Mouse (Mus musculus): ENCODE data around the gene Snx9. TPM values are rescaled to one million over a fixed set of nuclear protein-coding genes. Genes with fewer than 3 reads are reported as not detected.

Snx9 gene
- total and polyA plus RNA-seq, 3 experiments: 12.9 to 22.8 TPM; not detected in 1

DNA sequence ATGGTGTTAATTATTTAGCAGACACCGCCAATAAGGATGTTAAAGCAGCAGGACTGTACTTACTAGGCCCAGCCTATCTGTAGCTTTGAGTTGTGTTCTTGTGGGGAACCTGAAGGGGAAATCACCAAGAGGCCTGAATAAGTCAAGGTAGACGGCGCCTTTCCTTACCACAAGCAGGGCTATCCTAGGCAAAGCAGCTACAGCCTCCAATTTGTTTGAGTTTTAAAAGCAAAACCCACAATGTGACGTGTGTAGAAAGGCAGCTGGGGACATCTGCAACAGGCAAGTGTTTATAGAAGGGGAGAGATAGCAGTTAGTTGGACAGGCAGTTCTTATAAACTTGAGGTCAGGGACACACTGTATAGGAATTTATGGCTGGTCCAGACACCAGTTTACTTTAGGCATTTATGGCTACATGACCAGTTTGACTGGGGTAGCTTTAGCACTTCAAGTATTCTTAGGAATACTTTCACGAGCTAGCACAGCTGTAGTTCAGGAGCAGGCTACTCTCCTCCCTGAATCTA lies 129.2 kb downstream of the Snx9 start:
- no peaks in the 10 kb centered on the region for H3K4me1 ChIP-seq (ENCODE audit: control insufficient read depth in 1 of 2, insufficient read depth in 2 of 2, low read length in 2 of 2)
- no peak overlapping the region for H3K27ac ChIP-seq (ENCODE audit: control insufficient read depth, low read depth, low read length)
- no peak for DNase-seq (ENCODE audit: low read depth, low spot score)
- H3K36me3 ChIP-seq (ENCODE audit: control insufficient read depth in 1 of 2, insufficient read depth in 2 of 2, low read length in 2 of 2): no peaks in the 10 kb centered on the region
- no peak overlapping the region for H3K4me3 ChIP-seq (ENCODE audit: control insufficient read depth in 1 of 2, insufficient read depth in 1 of 2, low read depth in 2 of 2, low read length in 2 of 2)
- no peaks in the 10 kb centered on the region for H3K27me3 ChIP-seq (ENCODE audit: control insufficient read depth in 1 of 2, insufficient read depth in 2 of 2, low read length in 2 of 2)
- no peaks in the 10 kb centered on the region for H3K79me2 ChIP-seq (ENCODE audit: control insufficient read depth, insufficient read depth, low read length, poor library complexity)
- no peak overlapping the region for H3K9ac ChIP-seq (ENCODE audit: control insufficient read depth, low read depth, low read length, poor library complexity, severe bottlenecking)
- TF ChIP-seq POLR2AphosphoS2 (IDR thresholded peaks at IDR 0.05; ENCODE audit: low read length): no peak
- TF ChIP-seq MAFK (IDR thresholded peaks at IDR 0.05; ENCODE audit: borderline replicate concordance, low read depth, low read length): no peak
- no peak for TF ChIP-seq MXI1 (IDR thresholded peaks at IDR 0.05; ENCODE audit: low read depth, low read length)
- no peak for TF ChIP-seq MAZ (IDR thresholded peaks at IDR 0.05; ENCODE audit: low read depth, low read length)
- TF ChIP-seq TBP (IDR thresholded peaks at IDR 0.05; ENCODE audit: low read depth, low read length): no peak
- TF ChIP-seq UBTF (IDR thresholded peaks at IDR 0.05; ENCODE audit: borderline replicate concordance, insufficient read depth, low read depth, low read length): no peak
- TF ChIP-seq ZNF384 (IDR thresholded peaks at IDR 0.05; ENCODE audit: low read depth, low read length): no peak
- TF ChIP-seq ZKSCAN1 (IDR thresholded peaks at IDR 0.05; ENCODE audit: low read depth, low read length): no peak
- no peak for TF ChIP-seq ZMIZ1 (IDR thresholded peaks at IDR 0.05; ENCODE audit: low read depth, low read length)
- no peak for TF ChIP-seq TCF12 (IDR thresholded peaks at IDR 0.05; ENCODE audit: low read depth, low read length)
- no peak for TF ChIP-seq ELF1 (IDR thresholded peaks at IDR 0.05; ENCODE audit: low read depth, low read length)
- TF ChIP-seq BHLHE40 (IDR thresholded peaks at IDR 0.05; ENCODE audit: borderline replicate concordance, low read depth, low read length): no peak
- TF ChIP-seq USF1 (IDR thresholded peaks at IDR 0.05; ENCODE audit: low read depth, low read length): no peak
- TF ChIP-seq TAL1 (IDR thresholded peaks at IDR 0.05; ENCODE audit: low read length): no peak
- no peak for TF ChIP-seq USF2 (IDR thresholded peaks at IDR 0.05; ENCODE audit: borderline replicate concordance in 1 of 2, insufficient read depth in 1 of 2, low read depth in 1 of 2, low read length in 2 of 2)
- TF ChIP-seq SIN3A (IDR thresholded peaks at IDR 0.05; ENCODE audit: low read length): no peak
- no peaks in the 10 kb centered on the region for H3K9me3 ChIP-seq (replicated peaks; ENCODE audit: insufficient read depth, low read length)

DNA sequence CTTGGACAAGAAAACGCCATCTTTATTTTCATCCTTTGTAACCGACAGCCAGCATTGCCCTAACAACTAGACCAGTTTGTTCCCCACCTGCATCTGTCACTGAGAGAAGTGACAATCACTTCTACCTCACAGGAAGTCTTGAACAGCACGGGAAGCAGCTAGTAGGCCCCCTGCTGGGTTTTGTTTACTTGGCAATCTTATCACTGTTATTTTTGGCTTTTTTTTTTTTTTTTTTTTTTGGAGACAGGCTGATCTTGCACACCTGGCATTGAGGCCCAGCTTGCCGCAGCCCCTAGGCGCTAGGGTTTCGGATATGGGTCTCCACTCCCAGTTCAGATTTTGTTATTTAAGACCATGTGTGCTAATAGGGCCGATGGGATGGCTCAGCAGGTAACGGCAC lies 132.4 kb downstream of the Snx9 start:
- 0 out of 4 replicates have a peak, but pooled peaks cover 0 to 5% of the 10 kb centered on the region in 2 experiments for H3K4me1 ChIP-seq (ENCODE audit: control insufficient read depth in 1 of 2, insufficient read depth in 2 of 2, low read length in 2 of 2)

More for the DNA sequence above, 132.4 kb downstream of the Snx9 start:
- Histone ChIP-seq H3K79me2 (ENCODE audit: control insufficient read depth, insufficient read depth, low read length, poor library complexity) (no peaks in the 10 kb centered on the region), H3K4me3 (ENCODE audit: control insufficient read depth in 1 of 2, insufficient read depth in 1 of 2, low read depth in 2 of 2, low read length in 2 of 2) (no peak overlapping the region), H3K9ac (ENCODE audit: control insufficient read depth, low read depth, low read length, poor library complexity, severe bottlenecking) (no peak overlapping the region), H3K27me3 (ENCODE audit: control insufficient read depth in 1 of 2, insufficient read depth in 2 of 2, low read length in 2 of 2) (no peaks in the 10 kb centered on the region), H3K36me3 (ENCODE audit: control insufficient read depth in 1 of 2, insufficient read depth in 2 of 2, low read length in 2 of 2) (no peaks in the 10 kb centered on the region), H3K9me3 (replicated peaks; ENCODE audit: insufficient read depth, low read length) (no peaks in the 10 kb centered on the region), H3K27ac (ENCODE audit: control insufficient read depth, low read depth, low read length) (no peak overlapping the region)
- DNase-seq (ENCODE audit: low read depth, low spot score): no peak
- no peak for TF ChIP-seq GABPA (IDR thresholded peaks at IDR 0.05; ENCODE audit: low read depth, low read length)
- TF ChIP-seq ZNF384 (IDR thresholded peaks at IDR 0.05; ENCODE audit: low read depth, low read length): peak; percentile 64; the same call in 1 of the 2 replicates
